Mouse (Mus musculus): ENCODE measurements around the gene Hspb2. TPM values are rescaled to one million over a fixed set of nuclear protein-coding genes. Genes with fewer than 3 reads are reported as not detected.

The Hspb2 gene
- polyA plus RNA-seq, 1 experiment from 2014 or later = 2.4 TPM

- no peaks in the 10 kb centered on the region for H3K36me3 ChIP-seq
- H3K27ac ChIP-seq (replicated peaks) = peak overlapping the region; percentile 86
- H3K4me2 ChIP-seq = peak overlapping the region; percentile 83
- WGBS = 27% methylated on average over 3 of the region's 3 CpGs
- peak overlapping the region; percentile 8 for H3K4me3 ChIP-seq
- peak overlapping the region; percentile 63 for H3K9ac ChIP-seq
- H3K27me3 ChIP-seq = no peaks in the 10 kb centered on the region
- H3K9me3 ChIP-seq = no peaks in the 10 kb centered on the region
- no peak for ATAC-seq (ENCODE audit: low read depth)
- H3K4me1 ChIP-seq (replicated peaks) = peaks cover 81% of the 10 kb centered on the region
Measured at GRCm38 (mm10) chr9:50724661-50725330, 27.4 kb downstream of the Hspb2 start.

GRCm38 (mm10) chr9:50724147-50724546 is 28.0 kb downstream of the Hspb2 start:
- no peaks in the 10 kb centered on the region for H3K9me3 ChIP-seq
- no peak for ATAC-seq (ENCODE audit: low read depth)
- H3K27me3 ChIP-seq = no peaks in the 10 kb centered on the region
- H3K4me2 ChIP-seq = peak overlapping the region; percentile 83
- peak overlapping the region; percentile 8; the same call in 1 of the 2 replicates for H3K4me3 ChIP-seq
- WGBS = 67% methylated on average over 2 of the region's 2 CpGs
- no peaks in the 10 kb centered on the region for H3K36me3 ChIP-seq
- peak overlapping the region; percentile 86 for H3K27ac ChIP-seq (replicated peaks)
- peaks cover 81% of the 10 kb centered on the region for H3K4me1 ChIP-seq (replicated peaks)
- peak overlapping the region; percentile 63 for H3K9ac ChIP-seq

GRCm38 (mm10) chr9:50723406-50723805 is 28.7 kb downstream of the Hspb2 start:
- peak overlapping the region; percentile 14 for H3K4me3 ChIP-seq
- peak overlapping the region; percentile 86 for H3K27ac ChIP-seq (replicated peaks)
- H3K9ac ChIP-seq = peak overlapping the region; percentile 52
- WGBS = 31% methylated on average over 7 of the region's 7 CpGs
- H3K9me3 ChIP-seq = no peaks in the 10 kb centered on the region
- H3K27me3 ChIP-seq = no peaks in the 10 kb centered on the region
- H3K36me3 ChIP-seq = no peaks in the 10 kb centered on the region
- no peak for ATAC-seq (ENCODE audit: low read depth)
- H3K4me1 ChIP-seq (replicated peaks) = peaks cover 76% of the 10 kb centered on the region
- peak overlapping the region; percentile 83 for H3K4me2 ChIP-seq

GRCm38 (mm10) chr9:50722451-50722911 is 29.7 kb downstream of the Hspb2 start:
- no peaks in the 10 kb centered on the region for H3K9me3 ChIP-seq
- 0 out of 2 replicates have a peak overlapping the region, but pooled peaks have one; percentile 34 for H3K9ac ChIP-seq
- WGBS = 19% methylated on average over 8 of the region's 8 CpGs
- peak overlapping the region; percentile 83 for H3K4me2 ChIP-seq
- H3K27ac ChIP-seq (replicated peaks) = peak overlapping the region; percentile 86
- peak; percentile 20; the same call in 1 of the 2 replicates for ATAC-seq (ENCODE audit: low read depth)
- peaks cover 73% of the 10 kb centered on the region for H3K4me1 ChIP-seq (replicated peaks)
- H3K36me3 ChIP-seq = no peaks in the 10 kb centered on the region
- H3K4me3 ChIP-seq = no peak overlapping the region
- no peaks in the 10 kb centered on the region for H3K27me3 ChIP-seq

GRCm38 (mm10) chr9:50721061-50721460 is 31.1 kb downstream of the Hspb2 start:
- peaks cover 7% of the 10 kb centered on the region; the same call in 1 of the 2 replicates for H3K36me3 ChIP-seq
- no peak overlapping the region for H3K4me2 ChIP-seq
- no peak overlapping the region for H3K27ac ChIP-seq (replicated peaks)
- H3K4me1 ChIP-seq (replicated peaks) = peaks cover 59% of the 10 kb centered on the region
- WGBS = 27% methylated on average over 12 of the region's 12 CpGs
- no peak for ATAC-seq (ENCODE audit: low read depth)
- no peak overlapping the region for H3K4me3 ChIP-seq
- H3K9me3 ChIP-seq = no peaks in the 10 kb centered on the region
- H3K27me3 ChIP-seq = no peaks in the 10 kb centered on the region
- H3K9ac ChIP-seq = peak overlapping the region; percentile 31; the same call in 1 of the 2 replicates

GRCm38 (mm10) chr9:50718878-50719277 is 33.3 kb downstream of the Hspb2 start:
- Histone ChIP-seq H3K27me3 (no peaks in the 10 kb centered on the region), H3K27ac (replicated peaks) (no peak overlapping the region), H3K4me3 (no peak overlapping the region), H3K4me1 (replicated peaks) (peaks cover 37% of the 10 kb centered on the region), H3K4me2 (no peak overlapping the region), H3K36me3 (peaks cover 7% of the 10 kb centered on the region; the same call in 1 of the 2 replicates), H3K9ac (no peak overlapping the region), H3K9me3 (no peaks in the 10 kb centered on the region)
- WGBS = 85% methylated on average over 4 of the region's 4 CpGs
- ATAC-seq (ENCODE audit: low read depth) = no peak

GRCm38 (mm10) chr9:50714188-50714587 is 38.0 kb downstream of the Hspb2 start:
- Histone ChIP-seq H3K9ac (no peak overlapping the region), H3K9me3 (no peaks in the 10 kb centered on the region), H3K27me3 (no peaks in the 10 kb centered on the region), H3K27ac (replicated peaks) (no peak overlapping the region), H3K4me2 (no peak overlapping the region), H3K4me1 (replicated peaks) (no peaks in the 10 kb centered on the region), H3K4me3 (no peak overlapping the region), H3K36me3 (peaks cover 18% of the 10 kb centered on the region)
- no peak for ATAC-seq (ENCODE audit: low read depth)
- WGBS = 68% methylated on average over 4 of the region's 4 CpGs

GRCm38 (mm10) chr9:50711337-50711736 is 40.8 kb downstream of the Hspb2 start:
- no peak overlapping the region for H3K4me2 ChIP-seq
- H3K36me3 ChIP-seq = peaks cover 28% of the 10 kb centered on the region
- no peak overlapping the region for H3K4me3 ChIP-seq
- H3K27me3 ChIP-seq = no peaks in the 10 kb centered on the region
- H3K4me1 ChIP-seq (replicated peaks) = no peaks in the 10 kb centered on the region
- 91% methylated on average over 4 of the region's 4 CpGs for WGBS
- no peak overlapping the region for H3K27ac ChIP-seq (replicated peaks)
- H3K9ac ChIP-seq = no peak overlapping the region
- no peak for ATAC-seq (ENCODE audit: low read depth)
- H3K9me3 ChIP-seq = no peaks in the 10 kb centered on the region

GRCm38 (mm10) chr9:50709108-50709507 is 43.0 kb downstream of the Hspb2 start:
- H3K27me3 ChIP-seq = no peaks in the 10 kb centered on the region
- H3K4me1 ChIP-seq (replicated peaks) = no peaks in the 10 kb centered on the region
- H3K36me3 ChIP-seq = peaks cover 31% of the 10 kb centered on the region
- H3K4me2 ChIP-seq = no peak overlapping the region
- WGBS = 27% methylated on average over 2 of the region's 2 CpGs
- no peak overlapping the region for H3K9ac ChIP-seq
- no peak overlapping the region for H3K4me3 ChIP-seq
- no peak for ATAC-seq (ENCODE audit: low read depth)
- H3K9me3 ChIP-seq = no peaks in the 10 kb centered on the region
- no peak overlapping the region for H3K27ac ChIP-seq (replicated peaks)

GRCm38 (mm10) chr9:50704907-50705306 is 47.2 kb downstream of the Hspb2 start:
- H3K27me3 ChIP-seq = peaks cover 7% of the 10 kb centered on the region; the same call in 1 of the 2 replicates
- H3K4me3 ChIP-seq = no peak overlapping the region
- no peak overlapping the region for H3K9ac ChIP-seq
- WGBS = 26% methylated on average over 6 of the region's 6 CpGs
- H3K4me2 ChIP-seq = no peak overlapping the region
- no peak overlapping the region for H3K27ac ChIP-seq (replicated peaks)
- peaks cover 4% of the 10 kb centered on the region for H3K4me1 ChIP-seq (replicated peaks)
- H3K36me3 ChIP-seq = peaks cover 57% of the 10 kb centered on the region
- no peak for ATAC-seq (ENCODE audit: low read depth)
- H3K9me3 ChIP-seq = no peaks in the 10 kb centered on the region
